Mouse (Mus musculus) kidney, postnatal 36 days (tissue): ENCODE results near the gene Dctn1.

Experiments
- DNase-seq, 2 experiments: peaks; one replicate each; pipeline ENCODE4 v3.0.0; 2021 to 2022; ENCODE audit warnings: mixed read lengths in 2 of 2

Dctn1 gene

DNA sequence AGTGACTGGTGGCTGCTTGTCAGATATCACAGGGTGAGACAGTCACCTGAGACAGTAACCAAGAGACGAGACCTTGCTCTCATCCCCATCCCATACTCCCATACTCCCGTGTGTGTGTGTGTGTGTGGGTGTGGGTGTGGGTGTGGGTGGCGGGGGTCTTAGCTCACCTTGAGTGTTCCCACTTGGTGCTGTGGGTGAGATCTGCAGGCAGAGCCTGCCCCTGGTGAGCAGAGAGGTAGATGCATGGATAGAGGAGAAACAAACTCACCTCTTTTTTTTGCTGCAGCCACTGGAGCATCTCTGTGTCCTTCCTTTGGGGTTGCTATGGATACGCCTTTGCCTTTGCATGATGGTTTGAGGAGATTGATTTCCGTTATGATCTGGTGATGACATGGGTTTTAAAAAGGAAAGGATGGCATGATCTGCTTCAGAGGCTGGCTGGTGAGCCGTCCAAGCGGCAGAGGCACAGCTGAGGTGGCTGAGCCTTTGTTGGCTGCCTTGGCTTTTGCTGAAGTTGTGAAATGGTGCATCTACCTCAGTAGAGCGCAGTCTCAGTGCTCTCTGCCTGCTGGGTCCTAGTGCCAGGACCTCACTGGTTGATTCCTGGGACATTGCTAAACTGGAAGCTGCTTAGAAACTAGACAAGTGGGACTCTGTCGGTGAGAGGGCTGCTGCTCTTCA is 6.7 kb downstream of the Dctn1 start:
- no peak for DNase-seq

- DNase-seq, result no peak
Observed at GRCm38 (mm10) chr6:83175996-83176395, 10.3 kb downstream of the Dctn1 start.

DNA sequence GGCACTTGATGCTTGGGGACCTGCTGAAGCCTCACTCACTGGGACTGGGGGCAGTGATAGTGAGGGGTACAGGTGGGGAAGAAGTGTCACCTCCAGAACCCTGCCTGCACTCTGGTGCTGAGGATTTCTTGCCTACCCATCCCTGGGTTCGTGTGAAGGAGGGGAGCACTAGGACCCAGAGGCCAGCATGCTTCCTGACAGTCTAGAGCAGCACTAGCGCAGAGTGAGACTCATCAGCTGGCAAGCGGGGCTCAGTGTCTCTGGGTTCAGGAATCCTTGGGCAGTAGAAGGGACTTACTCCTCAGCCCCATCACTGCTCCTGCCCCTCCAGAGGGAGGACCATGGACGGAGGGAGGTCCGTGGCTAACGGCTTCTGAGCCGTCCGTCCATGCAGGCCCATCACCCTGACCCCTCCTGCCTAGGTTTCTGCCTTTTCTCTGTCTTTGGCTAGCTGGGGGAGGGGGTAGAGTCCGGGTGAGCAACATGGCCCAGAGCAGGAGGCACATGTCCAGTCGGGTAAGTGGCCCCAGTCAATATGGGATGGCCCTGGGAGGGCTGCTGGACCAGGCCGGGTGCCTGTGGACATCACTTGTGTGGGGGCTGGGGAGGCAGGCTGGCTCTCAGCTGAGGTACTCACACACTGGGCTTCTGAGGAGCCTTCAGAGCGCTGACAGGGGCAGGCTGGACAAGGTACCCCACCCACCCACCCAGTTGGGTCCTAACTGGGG is 13.8 kb downstream of the Dctn1 start:
- peak in 1 of 2 experiments; percentile 28 for DNase-seq

- no peak for DNase-seq
Observed at GRCm38 (mm10) chr6:83180605-83181004, 14.9 kb downstream of the Dctn1 start.

- DNase-seq, result peak in 1 of 2 experiments; percentile 41
Observed at GRCm38 (mm10) chr6:83184858-83185435, 19.2 kb downstream of the Dctn1 start.

GRCm38 (mm10) chr6:83185895-83186861 is 20.5 kb downstream of the Dctn1 start:
- peak; percentile 52 to 63 for DNase-seq

DNA sequence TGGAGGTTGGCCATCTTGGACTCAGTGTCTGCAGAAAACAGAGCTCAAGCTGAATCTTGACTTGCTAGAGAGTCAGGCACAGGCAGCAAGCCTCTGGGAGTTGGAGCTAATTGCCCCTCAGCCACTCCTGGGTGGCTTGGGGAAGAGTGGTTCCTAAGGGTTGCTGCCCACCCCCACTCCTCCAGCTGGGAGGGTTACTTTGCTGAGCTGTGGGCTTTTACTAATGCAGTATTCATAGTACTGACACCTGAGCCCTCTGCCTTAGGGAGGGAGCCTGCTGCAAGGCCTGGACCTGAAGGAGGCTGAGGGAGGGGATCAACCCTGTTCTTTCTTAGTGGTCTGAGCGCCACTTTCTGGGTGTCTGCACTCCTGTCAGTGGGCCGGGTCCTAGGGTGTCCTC is 21.2 kb downstream of the Dctn1 start:
- DNase-seq, result no peak

DNA sequence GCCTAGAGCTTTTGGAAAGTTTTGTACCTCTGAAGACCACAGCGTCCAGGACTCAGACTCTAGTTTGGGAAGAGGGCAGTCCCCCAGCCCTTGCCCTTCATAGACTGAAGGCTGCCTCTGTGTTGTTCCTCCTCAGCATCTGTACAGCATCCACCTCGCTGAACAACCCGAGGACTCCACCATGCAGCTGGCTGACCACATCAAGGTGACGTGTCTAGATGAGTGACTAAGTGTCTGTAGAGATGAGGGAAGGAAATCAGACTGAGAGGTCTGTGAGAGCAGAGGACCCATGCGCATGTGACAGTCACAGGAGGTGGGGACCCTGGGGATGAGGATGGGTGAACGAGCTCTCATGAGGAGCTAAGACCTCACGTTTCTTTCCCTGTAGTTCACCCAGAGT is 27.9 kb downstream of the Dctn1 start:
- DNase-seq, result no peak

DNA sequence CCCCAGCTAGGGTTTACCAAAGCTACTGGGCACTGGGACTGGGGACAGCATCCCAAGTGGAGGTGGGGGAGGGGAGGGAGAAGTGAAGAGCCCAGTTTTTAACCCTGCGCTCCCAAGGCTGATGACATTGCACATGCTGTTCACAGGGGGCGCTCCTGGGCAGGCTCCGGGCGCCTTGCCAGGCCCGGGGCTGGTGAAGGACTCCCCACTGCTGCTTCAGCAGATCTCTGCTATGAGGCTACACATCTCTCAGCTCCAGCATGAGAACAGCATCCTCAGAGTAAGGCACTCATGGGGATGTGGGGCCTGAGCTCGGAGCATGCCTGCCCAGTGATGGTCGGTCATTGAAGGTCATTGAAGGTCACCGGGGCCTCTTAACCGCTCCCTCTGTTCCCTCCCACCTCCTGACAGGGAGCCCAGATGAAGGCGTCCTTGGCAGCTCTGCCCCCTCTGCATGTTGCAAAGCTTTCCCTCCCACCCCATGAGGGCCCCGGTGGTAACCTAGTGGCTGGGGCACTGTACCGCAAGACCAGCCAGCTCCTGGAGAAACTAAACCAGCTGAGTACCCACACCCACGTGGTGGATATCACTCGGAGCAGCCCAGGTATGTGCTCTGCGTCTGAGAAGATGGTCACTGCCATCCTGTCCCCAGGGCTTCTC is 31.8 kb downstream of the Dctn1 start:
- peak; percentile 56 to 77 for DNase-seq

DNA sequence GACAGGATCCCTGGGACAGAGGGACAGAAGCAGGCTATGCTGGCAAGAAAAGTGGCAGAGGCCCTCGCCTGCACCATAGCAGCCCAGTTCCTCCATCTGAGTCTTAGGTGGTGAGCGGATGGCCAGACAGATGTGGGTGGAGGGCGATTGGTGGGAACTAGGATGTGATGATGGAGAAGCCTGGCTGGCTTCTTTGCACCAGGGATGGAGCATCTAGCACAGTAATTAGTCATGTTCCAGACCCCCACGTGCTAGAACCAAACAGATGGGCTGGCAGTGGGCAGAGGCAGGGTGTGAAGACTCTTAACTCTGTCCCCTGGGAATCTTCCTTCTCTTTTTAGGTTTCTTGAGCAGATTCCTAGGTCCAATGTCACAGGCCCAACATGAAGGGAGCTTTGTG is 37.6 kb downstream of the Dctn1 start:
- DNase-seq, result no peak

DNA sequence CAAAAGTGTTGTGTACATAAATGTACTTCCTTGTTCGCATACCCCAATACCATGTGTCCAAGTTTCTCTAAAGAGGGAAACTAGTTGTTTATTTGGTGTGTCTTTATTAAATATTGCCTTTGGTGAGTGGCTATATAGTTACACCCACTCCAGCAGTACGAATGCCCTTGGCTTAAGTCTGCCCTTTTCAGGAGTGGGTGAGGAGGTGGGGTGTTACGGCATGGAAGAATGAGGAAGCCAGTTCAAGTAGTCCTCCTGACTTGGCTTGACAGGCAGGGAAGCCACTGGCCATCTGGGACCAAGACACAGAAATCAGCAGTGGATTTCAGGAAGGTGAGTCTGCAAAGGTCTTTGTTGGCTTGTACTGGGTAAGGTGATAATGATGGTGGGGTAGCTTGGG is 40.1 kb downstream of the Dctn1 start:
- no peak for DNase-seq

- no peak for DNase-seq
Observed at GRCm38 (mm10) chr6:83206321-83206720, 40.6 kb downstream of the Dctn1 start.

GRCm38 (mm10) chr6:83207361-83208049 is 41.8 kb downstream of the Dctn1 start:
- DNase-seq, result no peak

DNA sequence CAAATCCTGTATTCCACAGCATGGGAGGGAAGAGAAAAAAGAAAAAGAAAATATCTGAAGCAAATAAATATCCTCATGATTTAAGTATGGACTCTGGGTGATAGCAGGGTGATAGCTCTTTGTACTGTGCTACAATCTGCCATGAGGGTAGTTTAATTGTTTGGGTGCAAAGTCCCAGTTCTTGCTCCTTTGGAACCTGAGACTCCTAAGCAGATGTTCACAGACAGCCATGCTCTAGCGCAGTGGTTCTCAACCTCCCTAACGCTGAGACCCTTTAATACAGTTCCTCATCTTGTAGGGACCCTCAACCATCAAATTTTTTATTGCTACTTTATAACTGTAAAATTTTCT is 42.3 kb downstream of the Dctn1 start:
- no peak for DNase-seq

DNA sequence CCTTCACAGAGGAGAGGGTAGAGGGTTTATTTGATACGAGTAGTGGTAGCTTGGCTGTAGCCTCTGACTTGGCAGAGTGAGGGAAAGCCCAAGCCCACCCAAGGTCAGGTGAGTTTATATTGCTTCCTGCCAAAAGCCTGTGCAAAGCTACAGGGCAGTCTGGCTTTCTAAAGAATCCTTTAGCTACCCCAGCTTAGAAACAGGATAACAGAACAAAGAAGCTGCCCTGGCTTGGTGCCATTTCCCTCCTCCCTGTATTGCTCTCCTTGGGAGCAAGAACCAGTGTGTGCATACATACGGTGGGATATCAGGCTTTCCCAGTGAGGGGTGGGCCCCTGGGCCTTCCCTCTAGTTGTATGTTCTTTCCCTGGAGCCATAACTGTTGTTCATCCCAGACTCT is 44.8 kb downstream of the Dctn1 start:
- DNase-seq, result no peak

DNA sequence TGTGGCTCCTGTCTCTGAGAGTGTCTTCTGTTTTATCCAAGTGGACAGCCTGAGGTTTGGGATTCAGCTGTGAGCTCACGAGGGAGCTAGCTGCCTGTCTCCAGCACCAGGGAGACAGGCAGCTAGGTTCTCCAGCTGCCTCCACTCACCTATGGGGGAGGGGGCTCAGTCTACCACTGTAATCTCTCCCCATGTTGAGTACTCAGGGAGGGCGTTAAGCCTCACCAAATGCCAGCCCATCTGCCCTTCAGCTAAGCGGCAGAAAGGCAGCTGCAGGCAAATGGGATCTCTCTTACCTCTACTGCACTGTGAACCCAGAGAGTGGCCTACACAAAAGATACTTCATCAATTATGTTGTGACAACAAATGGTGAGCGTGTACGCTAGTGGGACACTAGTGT is 45.8 kb downstream of the Dctn1 start:
- no peak for DNase-seq

GRCm38 (mm10) chr6:83215002-83215666 is 49.4 kb downstream of the Dctn1 start:
- peak; percentile 47 to 83 for DNase-seq

DNA sequence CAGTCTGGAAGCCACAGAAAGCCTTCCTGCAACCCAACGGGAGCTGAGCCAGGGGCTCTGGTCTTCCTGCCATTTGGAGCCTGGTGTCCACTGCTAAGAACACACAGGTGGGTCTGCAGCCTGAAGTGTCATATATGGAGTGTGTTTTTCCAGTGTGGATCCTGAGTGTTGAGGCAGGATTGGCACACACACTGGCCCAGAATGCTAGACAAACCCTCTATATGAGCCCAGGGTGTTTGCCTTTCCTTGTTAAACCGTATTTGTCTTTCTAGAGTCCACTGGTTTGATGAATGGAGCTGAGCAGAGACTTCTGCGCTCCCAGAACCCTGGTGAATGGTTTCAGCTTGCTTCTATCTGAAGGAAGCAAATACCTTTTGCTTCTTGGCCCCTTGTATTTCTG is 54.1 kb downstream of the Dctn1 start, which contains the start of gene Slc4a5:
Slc4a5 (plus strand) TSS at position 15 of the 400 bp plus-strand sequence.
- DNase-seq, result no peak

DNA sequence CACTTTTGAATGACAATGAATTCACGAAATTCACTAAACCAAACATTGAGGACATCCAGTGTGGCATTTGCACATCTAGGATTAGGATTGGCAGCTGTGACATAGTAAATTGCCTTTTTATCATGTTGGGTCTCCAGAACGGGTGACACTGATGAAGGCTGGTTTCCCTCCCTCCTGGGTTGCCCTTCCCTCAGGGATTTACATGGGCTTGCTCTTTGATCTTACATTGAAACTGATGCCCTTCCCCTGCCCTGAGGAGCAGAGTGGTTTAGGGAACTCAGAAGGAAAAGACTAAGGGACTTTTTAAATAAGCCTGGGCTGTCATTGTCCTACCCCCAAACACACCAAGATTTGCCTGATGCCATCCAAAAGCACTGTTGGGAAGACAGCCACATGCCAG is 65.8 kb downstream of the Dctn1 start:
- DNase-seq, result no peak

DNA sequence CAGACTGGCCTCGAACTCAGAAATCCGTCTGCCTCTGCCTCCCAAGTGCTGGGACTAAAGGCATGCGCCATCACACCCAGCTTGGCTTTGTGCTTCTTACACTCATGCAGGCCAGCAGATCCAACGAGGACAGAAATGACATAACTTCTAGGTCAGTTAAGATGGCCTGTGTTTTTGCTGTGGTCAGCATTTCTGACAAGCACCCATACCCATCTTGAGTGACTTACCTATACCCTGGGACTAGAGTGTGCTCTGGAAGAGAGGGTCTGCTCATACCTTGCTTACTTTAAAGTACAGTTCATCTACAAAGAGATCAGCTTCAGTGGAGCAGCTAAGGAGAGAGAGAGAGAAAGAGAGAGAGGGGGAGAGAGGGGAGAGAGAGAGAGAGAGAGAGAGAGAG is 67.6 kb downstream of the Dctn1 start:
- DNase-seq, result no peak

GRCm38 (mm10) chr6:83234280-83234741 is 68.6 kb downstream of the Dctn1 start:
- peak; percentile 40 to 61 for DNase-seq
